Mouse (Mus musculus) mammary gland, adult 2 months (tissue): ENCODE results near the gene Nsmce1. TPM values are rescaled to one million over a fixed set of nuclear protein-coding genes. Genes with fewer than 3 reads are reported as not detected.

Source experiments
- polyA plus RNA-seq: library from polyadenylated mRNA; depleted of rRNA; stranded (reverse); fragments of >200 nt; gene quantifications from 2 replicates; pipeline ENCODE4 v1.2.3, GENCODE M21; 2012; ENCODE audit warnings: low replicate concordance; rRNA removed

Gene Nsmce1
- 37.9 and 49.8 TPM in 2 replicates for polyA plus RNA-seq

DNA sequence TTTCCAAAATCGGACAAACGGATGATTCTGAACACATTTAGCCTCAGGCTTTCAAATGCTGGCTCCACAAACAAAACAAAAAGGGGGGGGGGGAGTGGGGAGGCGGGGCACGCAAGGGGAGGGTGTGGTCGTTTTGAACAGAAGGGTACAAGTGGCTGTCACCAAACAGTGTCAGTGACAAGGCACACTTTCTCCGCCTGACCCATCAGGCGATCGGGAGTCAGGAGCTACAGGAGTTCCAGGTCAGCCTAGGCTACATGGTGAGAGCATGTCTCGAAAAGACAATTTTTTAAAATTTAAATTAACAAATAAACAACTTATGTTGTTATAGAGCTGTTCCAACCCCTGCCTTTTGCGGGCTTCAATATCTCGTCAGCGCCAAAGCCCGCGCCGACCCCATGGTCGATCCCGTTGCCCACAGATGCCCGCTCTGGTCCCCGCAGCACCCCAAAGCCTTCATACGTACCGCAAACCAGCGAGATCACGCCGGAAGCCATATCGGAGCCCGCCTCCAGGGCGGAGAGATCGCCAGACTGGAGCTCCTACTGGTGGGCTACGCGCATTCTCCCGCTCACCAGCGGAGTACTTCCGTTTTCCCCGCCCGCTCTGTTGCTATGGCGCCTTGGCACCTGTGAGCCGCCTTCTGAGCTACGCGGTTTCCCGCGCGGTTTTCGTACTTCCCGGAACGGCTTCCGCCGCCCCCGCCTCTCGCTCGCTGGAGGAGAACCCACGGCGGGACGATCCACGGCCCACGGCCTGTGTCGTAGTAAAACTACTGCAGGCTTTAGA, at the start of gene Nsmce1:
Gene Nsmce1, minus strand, starts transcription at position 650 of the 789 bp plus-strand sequence.

GRCm38 (mm10) chr7:125444464-125445401, 46.7 kb downstream of the Nsmce1 start, which contains the start of gene Kdm8:
Gene Kdm8, plus strand, starts transcription at chr7:125444676.

Other genes with a start within 250 kb of the Nsmce1 start
- gene Kdm8, start 46.9 kb downstream of the Nsmce1 start, polyA plus RNA-seq: 3.1 and 5.2 TPM in 2 replicates
- 106 and 127 TPM in 2 replicates for gene Il4ra, start 60.5 kb upstream of the Nsmce1 start, polyA plus RNA-seq
- gene Il21r, start 111.8 kb upstream of the Nsmce1 start, polyA plus RNA-seq: 54.1 and 114 TPM in 2 replicates
- gene Gtf3c1, start 216.2 kb upstream of the Nsmce1 start, polyA plus RNA-seq: 44.7 and 58.6 TPM in 2 replicates
- 11.7 and 13.2 TPM in 2 replicates for gene D430042O09Rik, start 216.3 kb upstream of the Nsmce1 start, polyA plus RNA-seq